Mouse (Mus musculus): ENCODE results near the gene Adamtsl5. TPM values are rescaled to one million over a fixed set of nuclear protein-coding genes. Genes with fewer than 3 reads are reported as not detected.

Adamtsl5 gene
- 10 to 100 TPM in 1 of 2 experiments, 1 to 10 TPM in 1; 2.5 to 11.0 TPM for polyA plus RNA-seq (2012; fragmentation: generic; extraction: Trizol)

DNA sequence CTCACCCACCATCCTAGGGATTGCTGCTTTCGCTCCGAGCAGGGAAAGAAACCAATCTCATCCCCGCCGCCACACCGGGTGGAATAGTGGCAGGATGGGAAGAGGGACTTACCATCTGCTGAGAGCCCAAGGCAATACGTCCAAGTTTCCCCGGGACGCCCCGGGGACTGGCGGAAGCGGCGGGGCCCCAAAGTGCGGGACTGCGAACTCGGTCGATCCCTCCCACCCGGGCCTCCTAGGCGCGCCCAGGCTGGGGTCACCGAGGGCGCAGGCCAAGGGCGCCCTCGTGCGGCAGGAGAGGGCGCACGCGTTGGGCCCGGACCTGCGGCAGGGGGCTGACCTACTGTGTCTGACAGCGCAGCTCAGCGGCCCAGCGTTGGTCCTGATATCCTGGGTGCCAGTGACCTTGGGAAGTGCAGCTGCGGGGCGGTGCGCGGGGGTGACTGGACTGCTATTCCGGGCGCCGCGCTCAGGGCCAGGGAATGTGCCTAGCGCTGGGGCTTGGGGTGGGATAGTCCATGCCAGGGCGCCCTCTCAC is at the start of gene Adamtsl5:
Gene Adamtsl5 (minus strand): TSS at position 169 of the 538 bp plus-strand sequence.

GRCm38 (mm10) chr10:80387522-80387959 is 39.3 kb upstream of the Adamtsl5 start, which contains the start of gene Mex3d:
Mex3d (minus strand) TSS chr10:80387659.

DNA sequence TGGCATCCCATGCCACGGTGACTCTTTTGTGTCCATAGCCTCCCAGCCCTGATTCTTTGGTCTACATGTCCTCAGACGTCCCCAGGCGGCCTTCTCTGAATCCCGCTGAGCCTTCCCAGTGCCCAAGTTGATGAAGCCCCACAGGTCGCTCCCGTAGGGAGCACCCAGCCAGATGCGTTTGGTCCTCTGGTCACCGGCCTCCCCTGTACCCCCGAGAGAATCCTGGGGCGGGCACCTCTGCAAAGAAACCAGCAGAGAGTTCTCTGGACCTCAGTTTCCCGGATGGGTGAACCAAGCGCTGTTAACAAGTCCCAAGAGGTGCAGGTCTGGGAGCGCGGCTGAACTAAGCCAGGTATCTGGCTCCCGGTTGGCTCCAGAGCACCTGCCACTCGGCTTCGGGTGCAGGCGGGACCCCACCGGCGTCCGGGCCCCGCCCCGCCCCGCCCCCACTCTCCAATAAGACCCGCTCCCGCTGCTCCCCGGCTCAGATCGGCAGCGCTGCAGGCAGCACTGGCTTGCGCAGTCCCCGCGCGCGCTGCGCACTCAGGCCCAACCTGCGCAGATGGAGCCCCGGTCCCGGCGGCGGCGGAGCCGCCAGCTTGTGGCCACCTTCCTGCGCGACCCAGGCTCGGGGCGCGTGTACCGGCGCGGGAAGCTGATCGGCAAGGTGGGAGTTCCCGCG is 7.9 kb upstream of the Adamtsl5 start, which contains the start of gene Plk5:
Gene Plk5 (plus strand): TSS at position 459 of the 682 bp plus-strand sequence.

GRCm38 (mm10) chr10:80329273-80330081 is 18.7 kb downstream of the Adamtsl5 start, which contains the start of the genes Pcsk4 and Reep6:
Pcsk4 (minus strand) TSS chr10:80329498.
Reep6 (plus strand) TSS chr10:80329953.

DNA sequence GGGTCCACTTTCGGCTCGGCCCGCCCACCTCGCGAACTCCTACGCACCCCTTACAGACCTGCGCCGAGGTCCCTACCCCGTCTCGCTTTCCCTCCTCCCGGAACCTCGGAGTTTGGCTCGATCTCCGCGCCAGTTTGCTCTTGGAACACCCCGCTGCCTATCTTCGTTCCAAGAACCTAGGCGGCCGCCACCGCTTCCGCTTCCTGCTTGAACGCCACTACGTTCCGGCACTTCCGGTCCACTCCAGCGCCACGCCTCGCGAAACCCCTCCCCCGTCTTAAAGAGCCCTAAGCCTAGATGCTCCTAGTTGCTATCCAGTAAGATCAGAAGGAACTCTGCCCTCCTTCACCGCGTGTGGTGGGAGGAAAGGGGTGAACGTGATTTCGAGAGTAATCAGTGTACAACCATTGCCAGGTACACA is 27.9 kb downstream of the Adamtsl5 start, which contains the start of gene 2310011J03Rik:
Gene 2310011J03Rik (minus strand): TSS at position 198 of the 421 bp plus-strand sequence.

GRCm38 (mm10) chr10:80295618-80296425 is 52.4 kb downstream of the Adamtsl5 start, which contains the start of gene Apc2:
Apc2 (plus strand) TSS chr10:80295977.

GRCm38 (mm10) chr10:80292251-80293146 is 55.7 kb downstream of the Adamtsl5 start, which contains the start of gene Rps15:
Rps15 (plus strand) TSS chr10:80292453.

Other genes with a start within 250 kb of the Adamtsl5 start
- gene Sbno2, start 242.8 kb downstream of the Adamtsl5 start, polyA plus RNA-seq (2012; fragmentation: generic; extraction: Trizol): 10 to 100 TPM; 15.6 to 42.5 TPM
- gene Stk11, start 232.6 kb downstream of the Adamtsl5 start, polyA plus RNA-seq (2012; fragmentation: generic; extraction: Trizol): 100 to 1,000 TPM in 1 of 2 experiments, 10 to 100 TPM in 1; 91.0 to 141 TPM
- 1,000 to 10,000 TPM in 1 of 2 experiments, 100 to 1,000 TPM in 1; 776 to 1,441 TPM for gene Atp5d, start 209.8 kb downstream of the Adamtsl5 start, polyA plus RNA-seq (2012; fragmentation: generic; extraction: Trizol)
- 10 to 100 TPM in 1 of 2 experiments, 1 to 10 TPM in 1; 4.8 to 18.5 TPM for gene Cbarp, start 207.6 kb downstream of the Adamtsl5 start, polyA plus RNA-seq (2012; fragmentation: generic; extraction: Trizol)
- 10 to 100 TPM; 25.4 to 86.5 TPM for gene Midn, start 200.1 kb downstream of the Adamtsl5 start, polyA plus RNA-seq (2012; fragmentation: generic; extraction: Trizol)
- gene Cirbp, start 182.4 kb downstream of the Adamtsl5 start, polyA plus RNA-seq (2012; fragmentation: generic; extraction: Trizol): 100 to 1,000 TPM in 1 of 2 experiments, 10 to 100 TPM in 1; 20.0 to 104 TPM
- gene 1600002K03Rik, start 175.5 kb downstream of the Adamtsl5 start, polyA plus RNA-seq (2012; fragmentation: generic; extraction: Trizol): 10 to 100 TPM; 22.6 to 31.6 TPM
- 1 to 10 TPM; 1.7 to 6.3 TPM for gene Efna2, start 168.9 kb downstream of the Adamtsl5 start, polyA plus RNA-seq (2012; fragmentation: generic; extraction: Trizol)
- 10 to 100 TPM; 28.9 to 57.4 TPM for gene Mum1, start 122.0 kb downstream of the Adamtsl5 start, polyA plus RNA-seq (2012; fragmentation: generic; extraction: Trizol)
- 100 to 1,000 TPM; 324 to 363 TPM for gene Ndufs7, start 99.3 kb downstream of the Adamtsl5 start, polyA plus RNA-seq (2012; fragmentation: generic; extraction: Trizol)
- gene Gamt, start 87.4 kb downstream of the Adamtsl5 start, polyA plus RNA-seq (2012; fragmentation: generic; extraction: Trizol): 100 to 1,000 TPM; 114 to 121 TPM
- gene Dazap1, start 86.9 kb downstream of the Adamtsl5 start, polyA plus RNA-seq (2012; fragmentation: generic; extraction: Trizol): 100 to 1,000 TPM in 1 of 2 experiments, 10 to 100 TPM in 1; 75.3 to 145 TPM
- gene Rps15, start 56.0 kb downstream of the Adamtsl5 start, polyA plus RNA-seq (2012; fragmentation: generic; extraction: Trizol): over 10,000 TPM in 1 of 2 experiments, 1,000 to 10,000 TPM in 1; 7,724 to 18,727 TPM
- gene Apc2, start 52.4 kb downstream of the Adamtsl5 start, polyA plus RNA-seq (2012; fragmentation: generic; extraction: Trizol): 1 to 10 TPM in 1 of 2 experiments, under 1 TPM in 1; 0.41 to 6.4 TPM
- 10 to 100 TPM; 76.4 to 84.3 TPM for gene 2310011J03Rik, start 27.9 kb downstream of the Adamtsl5 start, polyA plus RNA-seq (2012; fragmentation: generic; extraction: Trizol)
- gene Pcsk4, start 18.9 kb downstream of the Adamtsl5 start, polyA plus RNA-seq (2012; fragmentation: generic; extraction: Trizol): 1 to 10 TPM; 6.8 to 9.2 TPM
- gene Reep6, start 18.5 kb downstream of the Adamtsl5 start, polyA plus RNA-seq (2012; fragmentation: generic; extraction: Trizol): 1 to 10 TPM; 1.6 to 4.4 TPM
- not detected for gene Plk5, start 8.0 kb upstream of the Adamtsl5 start, polyA plus RNA-seq (2012; fragmentation: generic; extraction: Trizol)
- gene Mex3d, start 39.2 kb upstream of the Adamtsl5 start, polyA plus RNA-seq (2012; fragmentation: generic; extraction: Trizol): 10 to 100 TPM in 1 of 2 experiments, 1 to 10 TPM in 1; 8.8 to 32.5 TPM
- gene Mbd3, start 51.1 kb upstream of the Adamtsl5 start, polyA plus RNA-seq (2012; fragmentation: generic; extraction: Trizol): 100 to 1,000 TPM; 239 to 395 TPM
- gene Uqcr11, start 58.4 kb upstream of the Adamtsl5 start, polyA plus RNA-seq (2012; fragmentation: generic; extraction: Trizol): 1,000 to 10,000 TPM; 1,086 to 1,588 TPM
- 100 to 1,000 TPM in 1 of 2 experiments, 10 to 100 TPM in 1; 52.4 to 135 TPM for gene Tcf3, start 85.2 kb upstream of the Adamtsl5 start, polyA plus RNA-seq (2012; fragmentation: generic; extraction: Trizol)
- gene Onecut3, start 146.4 kb upstream of the Adamtsl5 start, polyA plus RNA-seq (2012; fragmentation: generic; extraction: Trizol): under 1 TPM; under 0.01 to 0.01 TPM
- gene Atp8b3, start 190.7 kb upstream of the Adamtsl5 start, polyA plus RNA-seq (2012; fragmentation: generic; extraction: Trizol): under 1 TPM; 0.29 to 0.77 TPM
- 10 to 100 TPM; 13.6 to 30.1 TPM for gene Rexo1, start 213.1 kb upstream of the Adamtsl5 start, polyA plus RNA-seq (2012; fragmentation: generic; extraction: Trizol)
- 10 to 100 TPM; 14.7 to 17.8 TPM for gene Klf16, start 228.9 kb upstream of the Adamtsl5 start, polyA plus RNA-seq (2012; fragmentation: generic; extraction: Trizol)
- 100 to 1,000 TPM; 189 to 208 TPM for gene Abhd17a, start 241.9 kb upstream of the Adamtsl5 start, polyA plus RNA-seq (2012; fragmentation: generic; extraction: Trizol)